Mouse (Mus musculus) embryonic facial prominence, embryonic 10.5 days (tissue): ENCODE measurements around the gene Gm49425. TPM values are rescaled to one million over a fixed set of nuclear protein-coding genes. Genes with fewer than 3 reads are reported as not detected.
"Not testable (repeated sequence)": the region's sequence is repeated elsewhere in the genome, so short reads cannot be mapped to it uniquely, and the experiment has no call there.

Experiments
- DNase-seq: peaks from one replicate; pipeline ENCODE4 v3.0.0-alpha.2; 2017; ENCODE audit warnings: low spot score
- H3K27ac ChIP-seq: fragments of 300-500 bp; sonication (generic); replicated peaks from 2 replicates; pipeline ENCODE4 v1.5.1; 2016; ENCODE audit warnings: mild to moderate bottlenecking
- H3K27me3 ChIP-seq: fragments of 300-500 bp; sonication (generic); replicated peaks from 2 replicates; pipeline ENCODE4 v1.6.1; 2016; ENCODE audit warnings: low read depth, mild to moderate bottlenecking; ENCODE audit not compliant: poor library complexity, severe bottlenecking
- H3K36me3 ChIP-seq: fragments of 300-500 bp; sonication (generic); replicated peaks from 2 replicates; pipeline ENCODE4 v1.6.1; 2016; ENCODE audit warnings: mild to moderate bottlenecking, moderate library complexity
- H3K4me1 ChIP-seq: fragments of 300-500 bp; sonication (generic); 2 replicates; pipeline ENCODE4 v1.6.1; 2016
- H3K4me3 ChIP-seq: fragments of 300-500 bp; sonication (generic); 2 replicates; pipeline ENCODE4 v1.5.1; 2016; ENCODE audit warnings: mild to moderate bottlenecking, moderate library complexity
- H3K9me3 ChIP-seq: fragments of 300-500 bp; sonication (generic); 2 replicates; pipeline ENCODE4 v1.6.1; 2016; ENCODE audit warnings: mild to moderate bottlenecking
- WGBS: fragments of 180-500 bp; shearing (Covaris S2); methylation state at CpG from one replicate; pipeline ENCODE4 v1.1.7; 2016; 5-methylcytosine and 5-hydroxymethylcytosine counted together
- polyA plus RNA-seq: library from polyadenylated mRNA; unstranded; fragments of >200 nt; fragmentation: Nextera tagmentation; extraction: Ambion mirVana; gene quantifications from 2 replicates; pipeline ENCODE4 v1.2.1, GENCODE M21; 2016

Gm49425 gene
- not detected in 2 replicates for polyA plus RNA-seq

- not testable (repeated sequence) for H3K27me3 ChIP-seq, H3K36me3 ChIP-seq, H3K4me3 ChIP-seq, DNase-seq, H3K9me3 ChIP-seq, H3K27ac ChIP-seq, H3K4me1 ChIP-seq
- WGBS: 71% methylated on average over 2 of the region's 2 CpGs
Observed at GRCm38 (mm10) chr15:101517161-101517560, at the start of gene Gm49425. Gm49425 (minus strand) TSS chr15:101517261.

- Histone ChIP-seq H3K4me3 (no peak within 1 kb of the TSS), H3K36me3 (no peaks in the 10 kb centered on the region), H3K27ac (no peak within 1 kb of the TSS), H3K4me1 (peaks cover 16% of the 10 kb centered on the region), H3K9me3 (no peaks in the 10 kb centered on the region), H3K27me3 (peaks cover 13% of the 10 kb centered on the region; the same call in 1 of the 2 replicates)
- WGBS: 73% methylated on average over 5 of the region's 5 CpGs
- DNase-seq: no peak
Observed at GRCm38 (mm10) chr15:101562850-101563249, 45.8 kb upstream of the Gm49425 start, which contains the start of gene Krt90. Krt90 (minus strand) TSS chr15:101562950.

- Histone ChIP-seq H3K27ac (no peak overlapping the region; the same call in 1 of the 2 replicates), H3K9me3 (no peaks in the 10 kb centered on the region), H3K27me3 (peaks cover 30% of the 10 kb centered on the region), H3K4me1 (peaks cover 16% of the 10 kb centered on the region), H3K36me3 (no peaks in the 10 kb centered on the region), H3K4me3 (no peak overlapping the region)
- WGBS: 16% methylated on average over 7 of the region's 7 CpGs
- DNase-seq: peak; percentile 45
Observed at GRCm38 (mm10) chr15:101558034-101558646, 41.1 kb upstream of the Gm49425 start.

GRCm38 (mm10) chr15:101553169-101553568 lies 36.1 kb upstream of the Gm49425 start:
- H3K27me3 ChIP-seq: peaks cover 52% of the 10 kb centered on the region
- peaks cover 21% of the 10 kb centered on the region for H3K4me1 ChIP-seq
- peak; percentile 65 for DNase-seq
- under 1% methylated on average over 11 of the region's 11 CpGs for WGBS
- no peaks in the 10 kb centered on the region for H3K9me3 ChIP-seq
- H3K36me3 ChIP-seq: no peaks in the 10 kb centered on the region
- peak overlapping the region; percentile 41 for H3K4me3 ChIP-seq
- H3K27ac ChIP-seq: 0 out of 2 replicates have a peak overlapping the region, but pooled peaks have one; percentile 14

- Histone ChIP-seq H3K9me3 (no peaks in the 10 kb centered on the region), H3K4me3 (no peak overlapping the region), H3K36me3 (no peaks in the 10 kb centered on the region), H3K27me3 (peaks cover 52% of the 10 kb centered on the region), H3K4me1 (peaks cover 11% of the 10 kb centered on the region), H3K27ac (no peak overlapping the region)
- DNase-seq: no peak
- 84% methylated on average over 8 of the region's 8 CpGs for WGBS
Observed at GRCm38 (mm10) chr15:101552188-101552587, 35.1 kb upstream of the Gm49425 start.

GRCm38 (mm10) chr15:101550567-101550966 lies 33.5 kb upstream of the Gm49425 start, which contains the start of gene Krt82:
Krt82 (minus strand) TSS chr15:101550667.
- no peak for DNase-seq
- 88% methylated on average over 7 of the region's 7 CpGs for WGBS
- H3K27ac ChIP-seq: no peak within 1 kb of the TSS
- H3K4me1 ChIP-seq: peaks cover 11% of the 10 kb centered on the region
- H3K4me3 ChIP-seq: no peak within 1 kb of the TSS
- H3K27me3 ChIP-seq: peaks cover 52% of the 10 kb centered on the region
- no peaks in the 10 kb centered on the region for H3K9me3 ChIP-seq
- H3K36me3 ChIP-seq: no peaks in the 10 kb centered on the region

GRCm38 (mm10) chr15:101544478-101544877 lies 27.4 kb upstream of the Gm49425 start:
- Histone ChIP-seq H3K9me3 (no peaks in the 10 kb centered on the region), H3K4me1 (peaks cover 25% of the 10 kb centered on the region), H3K36me3 (no peaks in the 10 kb centered on the region), H3K27ac (no peak overlapping the region), H3K27me3 (0 out of 2 replicates have a peak, but pooled peaks cover 3% of the 10 kb centered on the region), H3K4me3 (no peak overlapping the region)
- WGBS: 66% methylated on average over 3 of the region's 3 CpGs
- no peak for DNase-seq

GRCm38 (mm10) chr15:101542543-101542942 lies 25.5 kb upstream of the Gm49425 start:
- H3K27ac ChIP-seq: peak overlapping the region; percentile 26; the same call in 1 of the 2 replicates
- peaks cover 36% of the 10 kb centered on the region for H3K4me1 ChIP-seq
- no peak for DNase-seq
- H3K9me3 ChIP-seq: no peaks in the 10 kb centered on the region
- H3K27me3 ChIP-seq: 0 out of 2 replicates have a peak, but pooled peaks cover 3% of the 10 kb centered on the region
- H3K36me3 ChIP-seq: no peaks in the 10 kb centered on the region
- H3K4me3 ChIP-seq: no peak overlapping the region
- WGBS: 56% methylated on average over 9 of the region's 9 CpGs

- H3K27ac ChIP-seq: no peak overlapping the region
- 76% methylated on average over 4 of the region's 4 CpGs for WGBS
- peaks cover 42% of the 10 kb centered on the region for H3K4me1 ChIP-seq
- no peak overlapping the region for H3K4me3 ChIP-seq
- DNase-seq: no peak
- no peaks in the 10 kb centered on the region for H3K9me3 ChIP-seq
- H3K36me3 ChIP-seq: no peaks in the 10 kb centered on the region
- 0 out of 2 replicates have a peak, but pooled peaks cover 3% of the 10 kb centered on the region for H3K27me3 ChIP-seq
Observed at GRCm38 (mm10) chr15:101538580-101538900, 21.5 kb upstream of the Gm49425 start.

- Histone ChIP-seq H3K9me3 (no peaks in the 10 kb centered on the region), H3K27ac (no peak overlapping the region), H3K27me3 (0 out of 2 replicates have a peak, but pooled peaks cover 3% of the 10 kb centered on the region), H3K4me1 (peaks cover 42% of the 10 kb centered on the region), H3K4me3 (no peak overlapping the region), H3K36me3 (no peaks in the 10 kb centered on the region)
- no peak for DNase-seq
- WGBS: 45% methylated on average over 7 of the region's 7 CpGs
Observed at GRCm38 (mm10) chr15:101537864-101538579, 21.0 kb upstream of the Gm49425 start.

GRCm38 (mm10) chr15:101536054-101536850 lies 19.2 kb upstream of the Gm49425 start:
- no peaks in the 10 kb centered on the region for H3K9me3 ChIP-seq
- H3K4me1 ChIP-seq: peaks cover 28% of the 10 kb centered on the region
- no peaks in the 10 kb centered on the region for H3K27me3 ChIP-seq
- no peak overlapping the region for H3K4me3 ChIP-seq
- WGBS: 65% methylated on average over 9 of the region's 9 CpGs
- no peaks in the 10 kb centered on the region for H3K36me3 ChIP-seq
- no peak overlapping the region; the same call in 1 of the 2 replicates for H3K27ac ChIP-seq
- DNase-seq: no peak

GRCm38 (mm10) chr15:101532720-101533119 lies 15.7 kb upstream of the Gm49425 start, which contains the start of gene Krt84:
Krt84 (minus strand) TSS chr15:101532820.
- Histone ChIP-seq H3K4me1 (peaks cover 12% of the 10 kb centered on the region), H3K4me3 (no peak within 1 kb of the TSS), H3K27me3 (no peaks in the 10 kb centered on the region), H3K36me3 (no peaks in the 10 kb centered on the region), H3K9me3 (no peaks in the 10 kb centered on the region), H3K27ac (no peak within 1 kb of the TSS)
- WGBS: 88% methylated on average over 7 of the region's 7 CpGs
- DNase-seq: no peak
